13 mouse cellular contexts compared by ENCODE assay signal in the genomic region with DNA sequence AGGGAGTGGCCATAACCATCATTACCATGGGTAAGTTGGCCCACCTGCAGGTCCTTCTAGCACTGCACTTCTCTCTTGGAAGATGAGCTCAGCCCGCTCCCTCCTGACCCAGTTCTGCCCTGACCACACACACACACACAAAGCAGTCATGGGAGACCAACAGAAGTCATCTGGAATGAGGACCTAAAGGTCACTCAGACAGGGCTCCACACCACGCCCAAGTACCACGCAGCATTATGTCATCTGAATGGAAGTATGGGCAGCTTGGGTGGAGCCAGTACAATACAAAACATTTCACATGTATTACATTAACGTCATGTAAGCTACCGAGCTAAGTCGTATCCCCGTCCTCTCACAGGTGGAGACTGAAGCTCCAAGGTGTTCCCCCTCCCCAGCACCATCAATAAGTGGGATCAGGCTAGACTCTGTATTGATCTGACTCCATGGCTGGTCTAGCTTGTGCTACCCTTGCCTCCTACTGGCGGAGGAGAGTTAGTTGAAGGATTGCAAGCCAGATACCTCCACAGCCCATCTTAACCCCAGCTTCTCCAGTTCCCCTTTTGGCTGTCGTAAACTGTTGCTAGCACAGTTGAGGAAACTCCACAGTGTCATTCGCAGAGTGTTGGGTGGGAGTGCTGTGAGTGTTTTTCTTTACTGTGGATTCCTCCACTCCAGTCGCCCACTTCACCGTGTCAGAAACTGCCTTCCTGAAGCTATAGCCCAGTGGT. TPM values are rescaled to one million over a fixed set of nuclear protein-coding genes. Genes with fewer than 3 reads are reported as not detected.
DNase-seq lines count a peak whose midpoint lies in the region; ATAC-seq and TF ChIP-seq lines count a peak whose summit lies in the region.
"Had no signal": no experiment of that assay in that cellular context is flagged by ENCODE, and none has a peak within 500 bp of the region (broad histone marks: within the 10 kb centered on the region; RNA-seq: fewer than 3 reads in every experiment).

No protein-coding gene starts in this region.

- no peaks in the 10 kb centered on the region for H3K27me3 ChIP-seq in intestine, embryonic 14.5 days (replicated peaks; ENCODE audit: control insufficient read depth, insufficient read depth, low read length)
- no peaks in the 10 kb centered on the region for H3K27me3 ChIP-seq in intestine, postnatal 0 days (replicated peaks; ENCODE audit: control insufficient read depth, insufficient read depth, low read length)
- H3K27me3 ChIP-seq in embryonic facial prominence, embryonic 13.5 days: no peaks in the 10 kb centered on the region
- no peaks in the 10 kb centered on the region for H3K27me3 ChIP-seq in limb, embryonic 12.5 days

- ATAC-seq in intestine, embryonic 14.5 days (replicated peaks; ENCODE audit: low FRiP score, low TSS enrichment, low read depth): no peak
- ATAC-seq in intestine, postnatal 0 days: no peak
- ATAC-seq in embryonic facial prominence, embryonic 13.5 days (ENCODE audit: insufficient number of reproducible peaks, insufficient read depth, low FRiP score, low TSS enrichment, low read depth): no peak
- ATAC-seq in limb, embryonic 12.5 days (ENCODE audit: insufficient number of reproducible peaks, insufficient read depth, low FRiP score, low TSS enrichment, low read depth): no peak
- peak; percentile 78 for ATAC-seq in monocyte, adult 5-6 weeks (replicated peaks; ENCODE audit: insufficient number of reproducible peaks, low FRiP score, low TSS enrichment, poor library complexity, severe bottlenecking)

- no peak overlapping the region for H3K4me3 ChIP-seq in intestine, embryonic 14.5 days (ENCODE audit: low read depth, low read length)
- no peak overlapping the region for H3K4me3 ChIP-seq in intestine, postnatal 0 days (ENCODE audit: low read depth, low read length)
- H3K4me3 ChIP-seq in embryonic facial prominence, embryonic 13.5 days: no peak overlapping the region
- H3K4me3 ChIP-seq in limb, embryonic 12.5 days (replicated peaks): no peak overlapping the region

- no peaks in the 10 kb centered on the region for H3K9me3 ChIP-seq in intestine, embryonic 14.5 days (ENCODE audit: control insufficient read depth, low read length)
- no peaks in the 10 kb centered on the region for H3K9me3 ChIP-seq in intestine, postnatal 0 days (ENCODE audit: control insufficient read depth)
- no peaks in the 10 kb centered on the region for H3K9me3 ChIP-seq in embryonic facial prominence, embryonic 13.5 days
- H3K9me3 ChIP-seq in limb, embryonic 12.5 days: no peaks in the 10 kb centered on the region

- H3K4me1 ChIP-seq in intestine, embryonic 14.5 days (replicated peaks; ENCODE audit: control insufficient read depth, insufficient read depth, low read length): peaks cover 22% of the 10 kb centered on the region
- H3K4me1 ChIP-seq in intestine, postnatal 0 days (replicated peaks; ENCODE audit: control insufficient read depth, insufficient read depth, low read length): 0 out of 2 replicates have a peak, but pooled peaks cover 14% of the 10 kb centered on the region
- H3K4me1 ChIP-seq in embryonic facial prominence, embryonic 13.5 days: peaks cover 55% of the 10 kb centered on the region
- peaks cover 51% of the 10 kb centered on the region for H3K4me1 ChIP-seq in limb, embryonic 12.5 days (replicated peaks)

- WGBS in intestine, embryonic 14.5 days: 88% methylated on average over 12 of the region's 12 CpGs
- WGBS in intestine, postnatal 0 days: 86% methylated on average over 12 of the region's 12 CpGs
- 92% methylated on average over 12 of the region's 12 CpGs for WGBS in embryonic facial prominence, embryonic 13.5 days
- 92% methylated on average over 12 of the region's 12 CpGs for WGBS in limb, embryonic 12.5 days

- DNase-seq in intestine, embryonic 14.5 days (ENCODE audit: low spot score): no peak
- DNase-seq in urinary bladder, adult 2 months (ENCODE audit: low spot score): no peak
- DNase-seq in thymus, postnatal 10 days (ENCODE audit: low spot score in 2 of 2): no peak
- DNase-seq: cerebellum, adult 11 months; gastrocnemius, postnatal 25 days; kidney, adult 8-10 months; thymus, postnatal 14 days had no signal

- H3K9ac ChIP-seq in intestine, embryonic 14.5 days (ENCODE audit: low read length): no peak overlapping the region
- H3K9ac ChIP-seq in intestine, postnatal 0 days (ENCODE audit: low read depth, low read length): no peak overlapping the region
- no peak overlapping the region for H3K9ac ChIP-seq in embryonic facial prominence, embryonic 13.5 days
- no peak overlapping the region for H3K9ac ChIP-seq in limb, embryonic 12.5 days (replicated peaks)

- H3K4me2 ChIP-seq in intestine, embryonic 14.5 days (ENCODE audit: low read length): no peak overlapping the region
- H3K4me2 ChIP-seq in intestine, postnatal 0 days (replicated peaks; ENCODE audit: low read depth): no peak overlapping the region
- H3K4me2 ChIP-seq in embryonic facial prominence, embryonic 13.5 days: no peak overlapping the region
- 0 out of 2 replicates have a peak overlapping the region, but pooled peaks have one; percentile 4 for H3K4me2 ChIP-seq in limb, embryonic 12.5 days

- H3K36me3 ChIP-seq in intestine, embryonic 14.5 days (ENCODE audit: control insufficient read depth, insufficient read depth, low read length): no peaks in the 10 kb centered on the region
- no peaks in the 10 kb centered on the region for H3K36me3 ChIP-seq in intestine, postnatal 0 days (ENCODE audit: control insufficient read depth, insufficient read depth)
- H3K36me3 ChIP-seq in embryonic facial prominence, embryonic 13.5 days: no peaks in the 10 kb centered on the region
- no peaks in the 10 kb centered on the region for H3K36me3 ChIP-seq in limb, embryonic 12.5 days

- peak overlapping the region; percentile 82 for H3K27ac ChIP-seq in intestine, embryonic 14.5 days (ENCODE audit: low read depth)
- H3K27ac ChIP-seq in intestine, postnatal 0 days (ENCODE audit: low read depth, low read length): no peak overlapping the region
- H3K27ac ChIP-seq in embryonic facial prominence, embryonic 13.5 days: peak overlapping the region; percentile 52
- peak overlapping the region; percentile 81 for H3K27ac ChIP-seq in limb, embryonic 12.5 days

- no peak for TF ChIP-seq CTCF in intestine, postnatal 0 days (IDR thresholded peaks at IDR 0.05; ENCODE audit: low read depth)

RNA-seq across cellular contexts. Expression of a gene that starts 19.9 kb away (rescaled TPM):
- 9.1 and 9.9 TPM in 2 replicates for polyA plus RNA-seq in intestine, embryonic 14.5 days (2014; fragmentation: Nextera tagmentation; extraction: Ambion mirVana)
- 12.0 and 12.5 TPM in 2 replicates for polyA plus RNA-seq in intestine, postnatal 0 days (2015; fragmentation: Nextera tagmentation; extraction: Ambion mirVana)
- polyA plus RNA-seq in embryonic facial prominence, embryonic 13.5 days (2015; fragmentation: Nextera tagmentation; extraction: Ambion mirVana): 23.0 and 23.5 TPM in 2 replicates
- 19.1 and 19.3 TPM in 2 replicates for polyA plus RNA-seq in limb, embryonic 12.5 days (2016; fragmentation: Nextera tagmentation; extraction: Ambion mirVana)
- 8.2 to 10.9 TPM (median 10.0 TPM) in 3 replicates for total RNA-seq in monocyte, adult 5-6 weeks (2017)
- 33.2 and 39.2 TPM in 2 replicates for polyA plus RNA-seq in urinary bladder, adult 2 months (2012; rRNA removed)

RNA-seq across cellular contexts. Expression of a gene that starts 20.5 kb away (rescaled TPM):
- polyA plus RNA-seq in intestine, embryonic 14.5 days (2014; fragmentation: Nextera tagmentation; extraction: Ambion mirVana): 36.3 and 41.0 TPM in 2 replicates
- polyA plus RNA-seq in intestine, postnatal 0 days (2015; fragmentation: Nextera tagmentation; extraction: Ambion mirVana): 9.6 and 14.1 TPM in 2 replicates
- polyA plus RNA-seq in embryonic facial prominence, embryonic 13.5 days (2015; fragmentation: Nextera tagmentation; extraction: Ambion mirVana): 41.2 and 41.7 TPM in 2 replicates
- polyA plus RNA-seq in limb, embryonic 12.5 days (2016; fragmentation: Nextera tagmentation; extraction: Ambion mirVana): 41.3 and 42.5 TPM in 2 replicates
- 18.6 to 55.2 TPM (median 41.6 TPM) in 3 replicates for total RNA-seq in monocyte, adult 5-6 weeks (2017)
- polyA plus RNA-seq in urinary bladder, adult 2 months (2012; rRNA removed): 56.3 and 60.4 TPM in 2 replicates

RNA-seq across cellular contexts. Expression of a gene that starts 34.4 kb away (rescaled TPM):
- polyA plus RNA-seq in intestine, embryonic 14.5 days (2014; fragmentation: Nextera tagmentation; extraction: Ambion mirVana): 0.27 and 0.32 TPM in 2 replicates
- polyA plus RNA-seq in intestine, postnatal 0 days (2015; fragmentation: Nextera tagmentation; extraction: Ambion mirVana): 0.42 TPM in 1 of 2 replicates, not detected in the other
- polyA plus RNA-seq in embryonic facial prominence, embryonic 13.5 days (2015; fragmentation: Nextera tagmentation; extraction: Ambion mirVana): 0.25 and 0.31 TPM in 2 replicates
- polyA plus RNA-seq in limb, embryonic 12.5 days (2016; fragmentation: Nextera tagmentation; extraction: Ambion mirVana): 0.25 TPM in 1 of 2 replicates, not detected in the other
- not detected in 3 replicates for total RNA-seq in monocyte, adult 5-6 weeks (2017)
- polyA plus RNA-seq in urinary bladder, adult 2 months (2012; rRNA removed): 0.10 TPM in 1 of 2 replicates, not detected in the other
- total RNA-seq: left cerebral cortex, postnatal 36 days had no signal

RNA-seq across cellular contexts. Expression of a gene that starts 44.0 kb away (rescaled TPM):
- polyA plus RNA-seq in intestine, embryonic 14.5 days (2014; fragmentation: Nextera tagmentation; extraction: Ambion mirVana): 1.4 and 1.7 TPM in 2 replicates
- 16.2 and 17.6 TPM in 2 replicates for polyA plus RNA-seq in intestine, postnatal 0 days (2015; fragmentation: Nextera tagmentation; extraction: Ambion mirVana)
- 1.3 and 3.3 TPM in 2 replicates for polyA plus RNA-seq in embryonic facial prominence, embryonic 13.5 days (2015; fragmentation: Nextera tagmentation; extraction: Ambion mirVana)
- 1.5 and 1.9 TPM in 2 replicates for polyA plus RNA-seq in limb, embryonic 12.5 days (2016; fragmentation: Nextera tagmentation; extraction: Ambion mirVana)
- not detected in 3 replicates for total RNA-seq in monocyte, adult 5-6 weeks (2017)
- polyA plus RNA-seq in urinary bladder, adult 2 months (2012; rRNA removed): 2.4 and 2.7 TPM in 2 replicates

RNA-seq across cellular contexts. Expression of a gene that starts 50.6 kb away (rescaled TPM):
- polyA plus RNA-seq in intestine, embryonic 14.5 days (2014; fragmentation: Nextera tagmentation; extraction: Ambion mirVana): 0.13 TPM in 1 of 2 replicates, not detected in the other
- polyA plus RNA-seq in intestine, postnatal 0 days (2015; fragmentation: Nextera tagmentation; extraction: Ambion mirVana): 0.08 TPM in 1 of 2 replicates, not detected in the other
- not detected in 2 replicates for polyA plus RNA-seq in embryonic facial prominence, embryonic 13.5 days (2015; fragmentation: Nextera tagmentation; extraction: Ambion mirVana)
- polyA plus RNA-seq in limb, embryonic 12.5 days (2016; fragmentation: Nextera tagmentation; extraction: Ambion mirVana): 0.20 TPM in 1 of 2 replicates, not detected in the other
- total RNA-seq in monocyte, adult 5-6 weeks (2017): 0.43 to 0.67 TPM in 2 of 3 replicates, not detected in the other
- 0.23 and 0.24 TPM in 2 replicates for polyA plus RNA-seq in urinary bladder, adult 2 months (2012; rRNA removed)
- polyA plus RNA-seq: neural tube, embryonic 11.5 days had no signal
